Mouse (Mus musculus): ENCODE data around the gene Mfsd4b3.
"Not testable (repeated sequence)": the region's sequence is repeated elsewhere in the genome, so short reads cannot be mapped to it uniquely, and the experiment has no call there.

Mfsd4b3 gene

DNA sequence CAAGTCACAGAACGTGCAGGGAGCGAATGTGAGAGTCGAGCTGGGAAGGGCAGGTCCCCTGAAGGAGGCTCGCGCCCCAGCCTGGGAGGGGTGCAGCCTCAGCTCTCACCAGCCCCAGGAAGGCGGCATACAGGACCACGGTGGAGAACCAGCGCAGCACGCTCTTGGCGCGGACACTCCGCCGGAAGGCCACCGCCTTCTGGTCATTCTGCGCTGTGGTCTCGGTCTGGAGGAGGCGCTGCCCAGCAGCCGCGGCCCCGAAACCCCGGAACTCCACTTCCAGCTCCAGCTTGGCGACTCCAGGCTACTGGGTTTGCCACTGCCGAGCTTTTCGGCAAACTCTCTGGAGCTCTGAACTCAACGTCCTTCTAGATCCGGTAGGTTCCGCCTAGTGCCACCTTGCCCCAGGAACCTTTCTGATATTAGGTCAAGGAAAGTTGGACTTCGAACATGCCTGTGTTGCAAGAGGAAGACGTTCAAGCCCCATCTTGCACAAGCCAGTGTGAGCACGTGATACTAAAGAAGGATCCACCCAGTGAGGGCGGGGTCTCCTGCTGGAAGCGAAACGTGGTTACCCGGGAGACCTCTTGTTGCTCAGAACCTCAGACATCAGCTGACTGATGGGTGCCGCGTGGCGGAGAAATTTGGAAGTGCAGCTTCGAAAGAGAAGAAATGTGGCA, at the start of gene Mfsd4b3:
Gene Mfsd4b3, minus strand, starts transcription at position 393 of the 680 bp plus-strand sequence.
- peak; percentile 83 to 93 for DNase-seq (ENCODE audit: low spot score in 2 of 2)

DNA sequence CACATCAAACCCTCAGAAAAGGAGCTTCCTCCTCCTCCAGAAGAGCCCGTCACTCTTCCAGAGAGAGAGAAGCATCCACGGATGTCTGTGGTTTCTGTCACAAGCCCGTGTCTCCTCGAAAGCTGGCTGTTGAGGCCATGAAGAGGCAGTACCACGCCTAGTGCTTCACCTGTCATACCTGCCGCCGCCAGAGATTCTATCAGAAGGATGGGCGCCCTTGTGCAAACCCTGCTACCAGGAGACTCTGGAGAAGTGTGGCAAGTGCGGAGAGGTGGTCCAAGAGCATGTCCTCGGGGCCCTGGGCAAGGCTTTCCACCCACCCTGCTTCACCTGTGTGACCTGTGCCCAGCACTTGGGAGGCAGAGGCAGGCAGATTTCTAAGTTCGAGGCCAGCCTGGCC, 49.6 kb upstream of the Mfsd4b3 start:
- DNase-seq (ENCODE audit: low spot score in 2 of 2), result no peak

DNA sequence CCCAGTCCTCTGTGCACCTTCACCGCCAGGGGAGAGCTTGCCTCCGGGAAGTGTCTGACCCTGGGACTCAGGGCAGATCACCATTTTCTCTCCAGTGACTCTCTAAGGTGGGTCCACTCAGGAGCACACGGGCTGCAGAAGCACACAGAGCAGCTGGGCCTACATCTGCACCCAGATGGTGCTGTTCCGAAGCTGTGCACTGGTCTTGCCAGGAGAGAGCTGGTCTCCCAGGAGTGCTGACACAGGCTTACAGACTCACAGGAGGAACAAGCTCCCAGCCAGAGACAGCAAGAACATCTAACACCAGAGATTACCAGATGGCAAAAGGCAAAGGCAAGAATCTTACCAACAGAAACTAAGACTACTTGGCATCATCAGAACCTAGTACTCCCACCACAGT, 48.9 kb upstream of the Mfsd4b3 start:
- not testable (repeated sequence) for DNase-seq (ENCODE audit: low spot score in 2 of 2)

DNA sequence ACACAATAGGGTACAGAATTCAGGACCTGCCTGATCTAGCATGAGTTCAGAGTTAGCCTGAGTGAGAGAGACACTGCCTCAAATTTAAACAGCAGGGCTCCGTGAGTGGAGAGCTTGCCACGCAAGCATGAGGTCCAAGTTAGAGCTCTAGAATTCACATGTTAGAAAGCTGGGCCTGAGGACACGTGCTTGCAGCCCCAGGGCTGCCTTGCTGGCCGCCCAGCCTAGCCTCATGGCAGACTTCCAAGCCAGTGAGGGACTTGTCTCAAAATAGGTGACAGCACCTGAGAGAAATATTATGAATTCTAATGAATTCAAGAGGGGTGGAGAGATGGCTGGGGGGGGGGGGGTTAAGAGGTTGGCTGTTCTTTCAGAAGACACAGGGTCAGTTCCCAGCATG, 48.0 kb upstream of the Mfsd4b3 start:
- no peak for DNase-seq (ENCODE audit: low spot score in 2 of 2)

- no peak for DNase-seq (ENCODE audit: low spot score in 2 of 2)
Measured at GRCm38 (mm10) chr10:40006963-40007362, 47.0 kb upstream of the Mfsd4b3 start.

GRCm38 (mm10) chr10:40000746-40001145, 40.8 kb upstream of the Mfsd4b3 start:
- no peak for DNase-seq (ENCODE audit: low spot score in 2 of 2)

GRCm38 (mm10) chr10:39991155-39991554, 31.2 kb upstream of the Mfsd4b3 start:
- no peak for DNase-seq (ENCODE audit: low spot score in 2 of 2)

GRCm38 (mm10) chr10:39986466-39986865, 26.5 kb upstream of the Mfsd4b3 start, which contains the start of gene Mfsd4b5:
TSS of gene Mfsd4b5 (minus strand) at chr10:39986646.
- no peak for DNase-seq (ENCODE audit: low spot score in 2 of 2)

GRCm38 (mm10) chr10:39982604-39983003, 22.7 kb upstream of the Mfsd4b3 start:
- no peak for DNase-seq (ENCODE audit: low spot score in 2 of 2)

DNA sequence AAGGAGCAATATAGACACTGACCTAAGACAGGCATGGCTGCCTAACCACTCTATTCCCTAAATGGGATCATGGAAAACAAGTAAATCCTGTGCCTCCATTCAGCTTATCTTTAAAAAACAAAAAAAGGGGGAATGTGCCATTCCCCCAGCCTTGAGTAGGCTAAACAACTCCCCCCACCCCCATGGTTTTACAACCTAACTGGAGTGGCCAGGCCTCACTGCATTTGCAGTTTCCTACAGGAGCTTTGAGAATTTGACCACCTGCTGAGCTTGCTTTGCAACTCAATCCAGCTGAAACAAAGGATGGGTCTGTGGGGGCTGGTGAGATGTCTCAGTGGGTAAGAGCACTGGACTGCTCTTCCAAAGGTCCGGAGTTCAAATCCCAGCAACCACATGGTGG, 18.3 kb upstream of the Mfsd4b3 start:
- DNase-seq (ENCODE audit: low spot score in 2 of 2), result no peak

GRCm38 (mm10) chr10:39977346-39977745, 17.4 kb upstream of the Mfsd4b3 start:
- DNase-seq (ENCODE audit: low spot score in 2 of 2), result no peak

- no peak for DNase-seq (ENCODE audit: low spot score in 2 of 2)
Measured at GRCm38 (mm10) chr10:39975771-39976170, 15.8 kb upstream of the Mfsd4b3 start.

DNA sequence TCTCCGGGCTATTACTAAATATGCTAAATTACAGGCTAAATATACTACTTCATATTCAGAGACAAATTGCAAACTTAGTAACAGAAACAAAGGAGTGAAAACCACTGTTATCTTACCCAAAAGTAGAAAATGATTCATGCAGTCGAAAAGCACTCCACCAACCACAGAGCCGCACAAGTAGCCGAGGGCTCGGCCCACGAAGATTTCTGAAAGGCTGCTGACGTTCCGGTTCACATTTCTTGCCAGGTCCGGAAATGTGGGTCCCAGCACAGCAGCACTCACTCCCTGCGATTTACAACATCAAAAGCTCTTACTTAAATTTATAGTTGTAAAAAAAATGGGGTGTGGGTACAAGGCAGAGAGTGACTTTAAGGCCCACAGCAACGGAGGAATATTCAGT, 15.0 kb upstream of the Mfsd4b3 start:
- peak in 1 of 2 experiments; percentile 2 for DNase-seq (ENCODE audit: low spot score in 2 of 2)

GRCm38 (mm10) chr10:39967512-39967911, 7.6 kb upstream of the Mfsd4b3 start:
- DNase-seq (ENCODE audit: low spot score in 2 of 2), result no peak

GRCm38 (mm10) chr10:39961906-39962305, 2.0 kb upstream of the Mfsd4b3 start:
- no peak for DNase-seq (ENCODE audit: low spot score in 2 of 2)

DNA sequence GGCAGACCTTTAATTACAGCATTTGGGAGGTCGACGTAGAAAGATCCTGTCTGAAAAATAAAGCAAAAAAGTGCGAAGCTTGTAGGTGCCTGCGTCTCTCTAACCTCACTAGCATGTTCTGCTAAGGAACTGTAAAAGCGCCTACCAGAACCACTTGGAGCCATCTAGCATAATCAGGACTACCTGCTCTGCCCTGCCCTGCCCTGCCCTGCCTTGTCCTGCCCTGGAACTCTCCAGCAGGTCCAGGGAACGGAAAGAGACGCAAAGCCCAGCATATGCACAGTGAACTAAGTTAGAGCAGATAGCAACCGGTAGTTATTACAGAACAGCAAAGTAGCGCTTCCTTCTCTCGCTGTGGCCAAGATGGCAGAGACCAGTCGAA, 479 bp upstream of the Mfsd4b3 start:
- DNase-seq (ENCODE audit: low spot score in 2 of 2), result no peak

DNA sequence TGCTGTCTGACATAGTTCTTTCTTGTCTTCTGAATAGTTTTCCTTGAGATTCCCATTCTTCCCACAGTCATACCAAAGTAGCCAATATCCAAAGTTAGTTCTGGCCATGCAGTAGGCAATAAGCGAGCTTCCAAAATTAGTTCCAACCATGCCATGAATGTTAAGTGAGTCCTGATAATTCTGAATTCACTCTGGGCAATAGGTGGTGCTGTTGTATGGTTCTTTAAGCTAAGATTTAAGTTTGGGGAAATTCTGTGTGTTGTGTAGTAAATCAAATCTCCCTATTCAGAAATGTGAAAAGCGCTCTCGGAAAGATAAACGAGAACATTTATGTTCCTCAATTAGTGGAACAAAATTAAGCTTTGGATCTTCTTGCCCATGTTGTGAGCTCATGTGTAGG, 1.7 kb downstream of the Mfsd4b3 start:
- DNase-seq (ENCODE audit: low spot score in 2 of 2), result peak in 1 of 2 experiments; percentile 10

- DNase-seq (ENCODE audit: low spot score in 2 of 2), result no peak
Measured at GRCm38 (mm10) chr10:39956340-39956878, 3.5 kb downstream of the Mfsd4b3 start.

GRCm38 (mm10) chr10:39955163-39955562, 4.8 kb downstream of the Mfsd4b3 start:
- no peak for DNase-seq (ENCODE audit: low spot score in 2 of 2)

DNA sequence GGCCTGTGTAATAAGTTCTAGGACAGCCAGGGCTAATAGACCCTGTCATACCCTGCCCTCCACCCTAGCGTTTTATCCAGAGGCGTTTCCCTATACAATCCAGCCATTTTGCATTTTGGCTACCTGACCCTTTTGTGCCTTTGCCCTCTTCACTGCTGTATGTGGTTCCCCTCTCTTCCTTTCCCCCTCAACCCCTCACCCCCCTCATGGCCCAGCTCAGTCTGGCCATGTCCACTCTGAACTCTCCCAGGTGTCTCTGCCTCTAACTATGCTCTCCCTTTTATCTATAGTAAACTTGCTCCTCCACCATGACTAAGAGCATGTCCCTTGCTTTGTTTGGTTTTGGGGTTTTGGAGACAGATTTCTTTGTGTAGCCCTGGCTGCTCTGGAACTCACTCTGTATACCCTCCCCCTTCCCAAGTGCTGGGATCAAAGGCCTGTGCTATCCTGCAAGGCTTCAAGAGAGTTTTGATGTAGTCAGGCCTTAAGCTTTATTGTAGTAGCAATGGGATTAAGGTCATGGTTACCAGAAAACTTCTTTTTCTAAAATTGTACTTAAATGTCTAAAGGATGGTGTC, 10.5 kb downstream of the Mfsd4b3 start:
- DNase-seq (ENCODE audit: low spot score in 2 of 2), result no peak

GRCm38 (mm10) chr10:39947195-39947594, 12.8 kb downstream of the Mfsd4b3 start:
- not testable (repeated sequence) for DNase-seq (ENCODE audit: low spot score in 2 of 2)

GRCm38 (mm10) chr10:39936553-39936952, 23.4 kb downstream of the Mfsd4b3 start:
- no peak for DNase-seq (ENCODE audit: low spot score in 2 of 2)

GRCm38 (mm10) chr10:39926616-39927139, 33.3 kb downstream of the Mfsd4b3 start, which contains the start of gene Mfsd4b2:
TSS of gene Mfsd4b2 (minus strand) at chr10:39926923.
- no peak for DNase-seq (ENCODE audit: low spot score in 2 of 2)

Data from frontal cortex, postnatal 36 days (tissue).